Mouse (Mus musculus) erythroblast, embryonic 14.5 days (primary cell): ENCODE measurements around the gene Pgp. TPM values are rescaled to one million over a fixed set of nuclear protein-coding genes. Genes with fewer than 3 reads are reported as not detected.
A peak's percentile ranks its signal among the peaks of the same experiment; 100 is the strongest.

Source experiments
- H3K27me3 ChIP-seq: 2 replicates; pipeline ENCODE4 v1.6.1; 2012; ENCODE audit warnings: inconsistent platforms; ENCODE audit not compliant: control insufficient read depth
- H3K36me3 ChIP-seq: 2 replicates; pipeline ENCODE4 v1.6.1; 2012; ENCODE audit warnings: mild to moderate bottlenecking, inconsistent platforms; ENCODE audit not compliant: control insufficient read depth
- H3K4me1 ChIP-seq: 2 replicates; pipeline ENCODE4 v1.6.1; 2012; ENCODE audit warnings: inconsistent platforms; ENCODE audit not compliant: control insufficient read depth
- H3K4me3 ChIP-seq: replicated peaks from 2 replicates; pipeline ENCODE3; 2012; ENCODE audit warnings: moderate library complexity, mild to moderate bottlenecking, inconsistent platforms
- H3K9me3 ChIP-seq: 2 replicates; pipeline ENCODE4 v1.6.1; 2012; ENCODE audit warnings: low read length, inconsistent platforms, mixed read lengths; ENCODE audit not compliant: control insufficient read depth
- GATA1 ChIP-seq: IDR thresholded peaks from 2 replicates; pipeline ENCODE4 v1.6.1; 2012; ENCODE audit warnings: low read length, inconsistent platforms, mixed read lengths
- TAL1 ChIP-seq: IDR thresholded peaks from 3 replicates; pipeline ENCODE4 v1.6.1; 2012; ENCODE audit warnings: low read length, inconsistent platforms, mixed read lengths
- polyA plus RNA-seq: library from polyadenylated mRNA; stranded (reverse); fragments of >175 nt; gene quantifications from 2 replicates; pipeline ENCODE4 v1.2.3, GENCODE M21; 2012

Pgp gene
- polyA plus RNA-seq, 1 experiment, result 13.0 TPM

- peak overlapping the region; percentile 70 for H3K4me3 ChIP-seq
- H3K4me1 ChIP-seq, result peaks cover 49% of the 10 kb centered on the region
- no peaks in the 10 kb centered on the region for H3K9me3 ChIP-seq
- TF ChIP-seq TAL1, result no peak
- TF ChIP-seq GATA1, result no peak
- H3K27me3 ChIP-seq, result no peaks in the 10 kb centered on the region
- H3K36me3 ChIP-seq, result peaks cover 65% of the 10 kb centered on the region
Observed at GRCm38 (mm10) chr17:24470701-24471527, 722 bp downstream of the Pgp start.

- no peaks in the 10 kb centered on the region for H3K9me3 ChIP-seq
- H3K36me3 ChIP-seq, result peaks cover 70% of the 10 kb centered on the region
- H3K27me3 ChIP-seq, result no peaks in the 10 kb centered on the region
- no peak for TF ChIP-seq GATA1
- no peak for TF ChIP-seq TAL1
- peak overlapping the region; percentile 70 for H3K4me3 ChIP-seq
- peaks cover 57% of the 10 kb centered on the region for H3K4me1 ChIP-seq
Observed at GRCm38 (mm10) chr17:24472512-24472911, 2.3 kb downstream of the Pgp start.

- Histone ChIP-seq H3K36me3 (peaks cover 75% of the 10 kb centered on the region), H3K4me1 (peaks cover 60% of the 10 kb centered on the region), H3K27me3 (no peaks in the 10 kb centered on the region), H3K4me3 (peak within 1 kb of the TSS; percentile 70), H3K9me3 (no peaks in the 10 kb centered on the region)
- no peak for TF ChIP-seq GATA1
- no peak for TF ChIP-seq TAL1
Observed at GRCm38 (mm10) chr17:24473612-24474275, 3.6 kb downstream of the Pgp start, which contains the start of gene Bricd5. TSS of gene Bricd5 (plus strand) at chr17:24473884.

- peaks cover 75% of the 10 kb centered on the region for H3K36me3 ChIP-seq
- peak overlapping the region; percentile 27 for H3K4me3 ChIP-seq
- H3K4me1 ChIP-seq, result peaks cover 61% of the 10 kb centered on the region
- TF ChIP-seq GATA1 (no peak), TAL1 (no peak)
- H3K27me3 ChIP-seq, result no peaks in the 10 kb centered on the region
- H3K9me3 ChIP-seq, result no peaks in the 10 kb centered on the region
Observed at GRCm38 (mm10) chr17:24474557-24474956, 4.4 kb downstream of the Pgp start.

GRCm38 (mm10) chr17:24475586-24475985 is 5.4 kb downstream of the Pgp start:
- peaks cover 68% of the 10 kb centered on the region for H3K4me1 ChIP-seq
- H3K9me3 ChIP-seq, result no peaks in the 10 kb centered on the region
- TF ChIP-seq GATA1 (no peak), TAL1 (no peak)
- H3K36me3 ChIP-seq, result peaks cover 75% of the 10 kb centered on the region
- no peaks in the 10 kb centered on the region for H3K27me3 ChIP-seq
- no peak overlapping the region for H3K4me3 ChIP-seq

GRCm38 (mm10) chr17:24476022-24476776 is 6.0 kb downstream of the Pgp start:
- Histone ChIP-seq H3K27me3 (no peaks in the 10 kb centered on the region), H3K4me1 (peaks cover 65% of the 10 kb centered on the region), H3K36me3 (peaks cover 70% of the 10 kb centered on the region), H3K4me3 (no peak overlapping the region), H3K9me3 (no peaks in the 10 kb centered on the region)
- TF ChIP-seq TAL1, result no peak
- no peak for TF ChIP-seq GATA1

- peaks cover 56% of the 10 kb centered on the region for H3K4me1 ChIP-seq
Observed at GRCm38 (mm10) chr17:24477053-24477984, 7.1 kb downstream of the Pgp start.

GRCm38 (mm10) chr17:24477985-24478600 is 7.9 kb downstream of the Pgp start:
- H3K4me1 ChIP-seq, result peaks cover 48% of the 10 kb centered on the region
- peaks cover 51% of the 10 kb centered on the region for H3K36me3 ChIP-seq
- no peak for TF ChIP-seq GATA1
- TF ChIP-seq TAL1, result no peak
- peak overlapping the region; percentile 90 for H3K4me3 ChIP-seq
- no peaks in the 10 kb centered on the region for H3K9me3 ChIP-seq
- H3K27me3 ChIP-seq, result no peaks in the 10 kb centered on the region

More at GRCm38 (mm10) chr17:24477053-24477984, 7.1 kb downstream of the Pgp start:
- Histone ChIP-seq H3K36me3 (peaks cover 59% of the 10 kb centered on the region), H3K9me3 (no peaks in the 10 kb centered on the region), H3K27me3 (no peaks in the 10 kb centered on the region), H3K4me3 (peak overlapping the region; percentile 90)
- TF ChIP-seq TAL1 (no peak), GATA1 (no peak)
